Mouse (Mus musculus) forebrain, embryonic 13.5 days (tissue): ENCODE results near the gene Prrc2b. TPM values are rescaled to one million over a fixed set of nuclear protein-coding genes. Genes with fewer than 3 reads are reported as not detected.

Experiments
- ATAC-seq: fragments of 200-750 bp; cut with Nextera tagmentation; 2 replicates; pipeline ENCODE4 v1.8.0; 2017
- H3K27ac ChIP-seq: fragments of 300-500 bp; sonication (generic); 2 replicates; pipeline ENCODE4 v1.5.1; 2015; ENCODE audit warnings: inconsistent platforms, mild to moderate bottlenecking, moderate library complexity
- H3K27me3 ChIP-seq: fragments of 300-500 bp; sonication (generic); 2 replicates; pipeline ENCODE4 v1.6.1; 2015; ENCODE audit warnings: mild to moderate bottlenecking, inconsistent platforms
- H3K36me3 ChIP-seq: fragments of 300-500 bp; sonication (generic); 2 replicates; pipeline ENCODE4 v1.6.1; 2015; ENCODE audit warnings: mild to moderate bottlenecking, inconsistent platforms; ENCODE audit not compliant: poor library complexity, severe bottlenecking
- H3K4me1 ChIP-seq: fragments of 300-500 bp; sonication (generic); 2 replicates; pipeline ENCODE4 v1.6.1; 2015; ENCODE audit warnings: inconsistent platforms
- H3K4me2 ChIP-seq: fragments of 300-500 bp; sonication (generic); 2 replicates; pipeline ENCODE4 v1.6.1; 2015; ENCODE audit warnings: inconsistent platforms, mild to moderate bottlenecking, moderate library complexity
- H3K4me3 ChIP-seq: fragments of 300-500 bp; sonication (generic); 2 replicates; pipeline ENCODE4 v1.5.1; 2015; ENCODE audit warnings: mild to moderate bottlenecking, inconsistent platforms
- H3K9ac ChIP-seq: fragments of 300-500 bp; sonication (generic); 2 replicates; pipeline ENCODE4 v1.6.1; 2015; ENCODE audit warnings: mild to moderate bottlenecking, inconsistent platforms
- H3K9me3 ChIP-seq: fragments of 300-500 bp; sonication (generic); replicated peaks from 2 replicates; pipeline ENCODE4 v1.6.1; 2016; ENCODE audit warnings: inconsistent platforms
- WGBS: fragments of 180-500 bp; shearing (Covaris S2); methylation state at CpG from one replicate; pipeline ENCODE4 v1.1.7; 2015; 5-methylcytosine and 5-hydroxymethylcytosine counted together
- polyA plus RNA-seq: library from polyadenylated mRNA; unstranded; fragments of >200 nt; fragmentation: Nextera tagmentation; extraction: Ambion mirVana; gene quantifications from 2 replicates; pipeline ENCODE4 v1.2.1, GENCODE M21; 2015

Prrc2b gene
- polyA plus RNA-seq, 1 experiment from 2014 or later, result 53.0 TPM

- Histone ChIP-seq H3K4me1 (no peaks in the 10 kb centered on the region; the same call in 1 of the 2 replicates), H3K4me2 (no peak overlapping the region), H3K36me3 (peaks cover 100% of the 10 kb centered on the region), H3K27me3 (no peaks in the 10 kb centered on the region), H3K4me3 (no peak overlapping the region), H3K9ac (no peak overlapping the region), H3K27ac (no peak overlapping the region), H3K9me3 (no peaks in the 10 kb centered on the region)
- WGBS, result 94% methylated on average over 4 of the region's 4 CpGs
- no peak for ATAC-seq
Observed at GRCm38 (mm10) chr2:32200033-32200432, 49.2 kb downstream of the Prrc2b start.

GRCm38 (mm10) chr2:32200712-32201111 lies 49.8 kb downstream of the Prrc2b start:
- no peak overlapping the region for H3K9ac ChIP-seq
- no peaks in the 10 kb centered on the region for H3K27me3 ChIP-seq
- H3K36me3 ChIP-seq, result peaks cover 100% of the 10 kb centered on the region
- H3K4me1 ChIP-seq, result no peaks in the 10 kb centered on the region; the same call in 1 of the 2 replicates
- peak overlapping the region; percentile 61; the same call in 1 of the 2 replicates for H3K27ac ChIP-seq
- no peaks in the 10 kb centered on the region for H3K9me3 ChIP-seq
- no peak overlapping the region for H3K4me2 ChIP-seq
- ATAC-seq, result no peak
- H3K4me3 ChIP-seq, result no peak overlapping the region
- 86% methylated on average over 11 of the region's 11 CpGs for WGBS

GRCm38 (mm10) chr2:32201527-32201926 lies 50.6 kb downstream of the Prrc2b start:
- 0 out of 2 replicates have a peak, but pooled peaks have one; percentile 53 for ATAC-seq
- Histone ChIP-seq H3K27ac (peak overlapping the region; percentile 61; the same call in 1 of the 2 replicates), H3K27me3 (no peaks in the 10 kb centered on the region), H3K9me3 (no peaks in the 10 kb centered on the region), H3K4me1 (no peaks in the 10 kb centered on the region; the same call in 1 of the 2 replicates), H3K36me3 (peaks cover 100% of the 10 kb centered on the region), H3K9ac (no peak overlapping the region; the same call in 1 of the 2 replicates), H3K4me2 (no peak overlapping the region), H3K4me3 (no peak overlapping the region)
- 58% methylated on average over 7 of the region's 7 CpGs for WGBS

GRCm38 (mm10) chr2:32203853-32204252 lies 53.0 kb downstream of the Prrc2b start:
- Histone ChIP-seq H3K9ac (no peak overlapping the region), H3K36me3 (peaks cover 100% of the 10 kb centered on the region), H3K27ac (no peak overlapping the region), H3K4me3 (no peak overlapping the region), H3K4me1 (no peaks in the 10 kb centered on the region; the same call in 1 of the 2 replicates), H3K27me3 (no peaks in the 10 kb centered on the region), H3K4me2 (no peak overlapping the region), H3K9me3 (no peaks in the 10 kb centered on the region)
- ATAC-seq, result no peak
- 95% methylated on average over 13 of the region's 13 CpGs for WGBS

- Histone ChIP-seq H3K27me3 (no peaks in the 10 kb centered on the region), H3K9me3 (no peaks in the 10 kb centered on the region), H3K4me1 (no peaks in the 10 kb centered on the region), H3K4me2 (no peak overlapping the region), H3K27ac (no peak overlapping the region), H3K36me3 (peaks cover 100% of the 10 kb centered on the region), H3K4me3 (no peak overlapping the region), H3K9ac (no peak overlapping the region)
- 100% methylated on average over 1 of the region's 1 CpGs for WGBS
- ATAC-seq, result no peak
Observed at GRCm38 (mm10) chr2:32207682-32208081, 56.8 kb downstream of the Prrc2b start.

- 93% methylated on average over 8 of the region's 8 CpGs for WGBS
- H3K4me1 ChIP-seq, result 0 out of 2 replicates have a peak, but pooled peaks cover 4% of the 10 kb centered on the region
- no peaks in the 10 kb centered on the region for H3K27me3 ChIP-seq
- no peak overlapping the region for H3K4me3 ChIP-seq
- no peaks in the 10 kb centered on the region for H3K9me3 ChIP-seq
- H3K4me2 ChIP-seq, result no peak overlapping the region
- H3K36me3 ChIP-seq, result peaks cover 100% of the 10 kb centered on the region
- H3K9ac ChIP-seq, result no peak overlapping the region; the same call in 1 of the 2 replicates
- no peak overlapping the region for H3K27ac ChIP-seq
- no peak for ATAC-seq
Observed at GRCm38 (mm10) chr2:32211689-32212088, 60.8 kb downstream of the Prrc2b start.

- ATAC-seq, result no peak
- peaks cover 100% of the 10 kb centered on the region for H3K36me3 ChIP-seq
- no peak overlapping the region for H3K9ac ChIP-seq
- H3K4me3 ChIP-seq, result no peak overlapping the region
- WGBS, result 79% methylated on average over 10 of the region's 10 CpGs
- H3K27me3 ChIP-seq, result no peaks in the 10 kb centered on the region
- H3K4me1 ChIP-seq, result 0 out of 2 replicates have a peak, but pooled peaks cover 4% of the 10 kb centered on the region
- peak overlapping the region; percentile 25; the same call in 1 of the 2 replicates for H3K27ac ChIP-seq
- no peak overlapping the region for H3K4me2 ChIP-seq
- no peaks in the 10 kb centered on the region for H3K9me3 ChIP-seq
Observed at GRCm38 (mm10) chr2:32213000-32213399, 62.1 kb downstream of the Prrc2b start.

- Histone ChIP-seq H3K4me1 (0 out of 2 replicates have a peak, but pooled peaks cover 4% of the 10 kb centered on the region), H3K9ac (no peak overlapping the region), H3K4me2 (no peak overlapping the region), H3K36me3 (peaks cover 100% of the 10 kb centered on the region), H3K4me3 (no peak overlapping the region), H3K27me3 (no peaks in the 10 kb centered on the region), H3K27ac (no peak overlapping the region), H3K9me3 (no peaks in the 10 kb centered on the region)
- WGBS, result 92% methylated on average over 10 of the region's 10 CpGs
- ATAC-seq, result no peak
Observed at GRCm38 (mm10) chr2:32215576-32215975, 64.7 kb downstream of the Prrc2b start.

GRCm38 (mm10) chr2:32216506-32216905 lies 65.6 kb downstream of the Prrc2b start:
- Histone ChIP-seq H3K9me3 (no peaks in the 10 kb centered on the region), H3K36me3 (peaks cover 100% of the 10 kb centered on the region), H3K27me3 (no peaks in the 10 kb centered on the region), H3K9ac (no peak overlapping the region), H3K27ac (no peak overlapping the region), H3K4me2 (no peak overlapping the region), H3K4me1 (0 out of 2 replicates have a peak, but pooled peaks cover 4% of the 10 kb centered on the region), H3K4me3 (no peak overlapping the region)
- 91% methylated on average over 10 of the region's 10 CpGs for WGBS
- ATAC-seq, result no peak

GRCm38 (mm10) chr2:32217656-32218055 lies 66.8 kb downstream of the Prrc2b start:
- no peaks in the 10 kb centered on the region for H3K9me3 ChIP-seq
- H3K27ac ChIP-seq, result no peak overlapping the region
- H3K4me1 ChIP-seq, result 0 out of 2 replicates have a peak, but pooled peaks cover 4% of the 10 kb centered on the region
- no peak overlapping the region for H3K4me3 ChIP-seq
- no peak overlapping the region for H3K9ac ChIP-seq
- peaks cover 100% of the 10 kb centered on the region for H3K36me3 ChIP-seq
- no peaks in the 10 kb centered on the region for H3K27me3 ChIP-seq
- no peak for ATAC-seq
- H3K4me2 ChIP-seq, result no peak overlapping the region
- 85% methylated on average over 8 of the region's 8 CpGs for WGBS

GRCm38 (mm10) chr2:32218113-32218512 lies 67.2 kb downstream of the Prrc2b start:
- Histone ChIP-seq H3K27ac (no peak overlapping the region), H3K27me3 (no peaks in the 10 kb centered on the region), H3K9me3 (no peaks in the 10 kb centered on the region), H3K36me3 (peaks cover 100% of the 10 kb centered on the region), H3K9ac (no peak overlapping the region), H3K4me1 (0 out of 2 replicates have a peak, but pooled peaks cover 2% of the 10 kb centered on the region), H3K4me3 (no peak overlapping the region), H3K4me2 (no peak overlapping the region)
- 95% methylated on average over 5 of the region's 5 CpGs for WGBS
- no peak for ATAC-seq

- H3K27ac ChIP-seq, result no peak overlapping the region
- ATAC-seq, result no peak
- H3K9ac ChIP-seq, result no peak overlapping the region
- WGBS, result 93% methylated on average over 11 of the region's 11 CpGs
- no peak overlapping the region for H3K4me3 ChIP-seq
- peaks cover 100% of the 10 kb centered on the region for H3K36me3 ChIP-seq
- no peaks in the 10 kb centered on the region for H3K4me1 ChIP-seq
- no peaks in the 10 kb centered on the region for H3K9me3 ChIP-seq
- no peaks in the 10 kb centered on the region for H3K27me3 ChIP-seq
- H3K4me2 ChIP-seq, result no peak overlapping the region
Observed at GRCm38 (mm10) chr2:32218541-32219334, 67.9 kb downstream of the Prrc2b start.
